Comparison of ENCODE assay signal across 8 mouse cellular contexts in genomic region chr9:96437805-96438333, GRCm38 (mm10). TPM values are rescaled to one million over a fixed set of nuclear protein-coding genes. Genes with fewer than 3 reads are reported as not detected.
DNase-seq lines count a peak whose midpoint lies in the region; ATAC-seq lines count a peak whose summit lies in the region.

No protein-coding gene starts in this region.

- H3K36me3 ChIP-seq in hindbrain, embryonic 14.5 days (replicated peaks; ENCODE audit: control insufficient read depth, insufficient read depth), result no peaks in the 10 kb centered on the region

- peak overlapping the region; percentile 64 for H3K27ac ChIP-seq in hindbrain, embryonic 14.5 days

- H3K9me3 ChIP-seq in hindbrain, embryonic 14.5 days (ENCODE audit: control insufficient read depth, low read length), result no peaks in the 10 kb centered on the region

- intact Hi-C loops in left cerebral cortex, postnatal 4 days (cut with DNase I), result no loop called here

- peak; percentile 71 for ATAC-seq in hindbrain, embryonic 14.5 days (ENCODE audit: low FRiP score)
- ATAC-seq in megakaryocyte-erythroid progenitor cell, adult 5-6 weeks (replicated peaks; ENCODE audit: low FRiP score, low TSS enrichment, poor library complexity, severe bottlenecking), result peak; percentile 50
- ATAC-seq in erythroid progenitor cell, adult 5-6 weeks (replicated peaks; ENCODE audit: low FRiP score, poor library complexity, severe bottlenecking), result no peak

- peak overlapping the region; percentile 67 for H3K9ac ChIP-seq in hindbrain, embryonic 14.5 days

- peak; percentile 81 for DNase-seq in T-cell, adult 2 months (ENCODE audit: low spot score)
- peak; percentile 23 for DNase-seq in cerebellum, adult 8-10 months
- peak; percentile 26 to 28 for DNase-seq in frontal cortex, postnatal 14 days (ENCODE audit: low spot score in 2 of 2)
- peak; percentile 69 for DNase-seq in hindbrain, embryonic 14.5 days (ENCODE audit: low spot score)
- DNase-seq in left cerebral cortex, postnatal 4 days, result peak; percentile 50
- DNase-seq in skeletal muscle tissue, adult 2 months (ENCODE audit: low read depth, low spot score), result peak; percentile 61

- no peaks in the 10 kb centered on the region for H3K27me3 ChIP-seq in hindbrain, embryonic 14.5 days (ENCODE audit: control insufficient read depth, insufficient read depth, low read length)

- H3K4me3 ChIP-seq in hindbrain, embryonic 14.5 days (replicated peaks; ENCODE audit: low read length), result peak overlapping the region; percentile 32

- WGBS in hindbrain, embryonic 14.5 days, result 0% methylated on average over 25 of the region's 25 CpGs

- peak overlapping the region; percentile 68 for H3K4me2 ChIP-seq in hindbrain, embryonic 14.5 days (replicated peaks)

- H3K4me1 ChIP-seq in hindbrain, embryonic 14.5 days (replicated peaks; ENCODE audit: control insufficient read depth, insufficient read depth, low read length), result peaks cover 23% of the 10 kb centered on the region

RNA-seq across cellular contexts. Expression of gene Rnf7, which starts 40.6 kb away (rescaled TPM):
- 250 and 268 TPM in 2 replicates for polyA plus RNA-seq in hindbrain, embryonic 14.5 days (2014; fragmentation: Nextera tagmentation; extraction: Ambion mirVana)
- 10 to 100 TPM; 51.5 to 53.2 TPM for total RNA-seq in left cerebral cortex, postnatal 4 days (2021)
- 79.3 and 98.7 TPM in 2 replicates for total RNA-seq in megakaryocyte-erythroid progenitor cell, adult 5-6 weeks (2014; fragmentation: Nextera tagmentation)
- 30.5 and 54.9 TPM in 2 replicates for total RNA-seq in megakaryocyte-erythroid progenitor cell, adult 5-6 weeks (2017)
- total RNA-seq in erythroid progenitor cell, adult 5-6 weeks (2015; ENCODE audit: low replicate concordance), result 33.5 and 42.9 TPM in 2 replicates
- 19.5 and 21.6 TPM in 2 replicates for total RNA-seq in erythroid progenitor cell, adult 5-6 weeks (2017; ENCODE audit: low replicate concordance)

Comparison
In these comparisons a context has a peak if more than half of its experiments do, and no peak if none do; other contexts are left out.
1. DNase-seq: peak in every context shown above with its lines; median percentile 81 in T-cell, adult 2 months; 69 in hindbrain, embryonic 14.5 days; 61 in skeletal muscle tissue, adult 2 months; 50 in left cerebral cortex, postnatal 4 days; 27 in frontal cortex, postnatal 14 days; 23 in cerebellum, adult 8-10 months.